Mouse (Mus musculus) kidney, adult 2 months (tissue): Measurements from ENCODE around the gene Cyp4f16. TPM values are rescaled to one million over a fixed set of nuclear protein-coding genes. Genes with fewer than 3 reads are reported as not detected.
A peak's percentile ranks its signal among the peaks of the same experiment; 100 is the strongest.
"Not testable (repeated sequence)": the region's sequence is repeated elsewhere in the genome, so short reads cannot be mapped to it uniquely, and the experiment has no call there.

Experiments
- DNase-seq: peaks from one replicate; pipeline ENCODE4 v3.0.0; 2021
- H3K27ac ChIP-seq: fragments of 200-500 bp; 2 replicates; pipeline ENCODE4 v1.5.1; 2012; ENCODE audit warnings: low read depth, low read length, control low read depth, inconsistent platforms; ENCODE audit not compliant: insufficient read depth
- H3K27me3 ChIP-seq: fragments of 200-500 bp; replicated peaks from 2 replicates; pipeline ENCODE4 v1.6.1; 2012; ENCODE audit warnings: mild to moderate bottlenecking, moderate library complexity, low read length, inconsistent platforms; ENCODE audit not compliant: control insufficient read depth, insufficient read depth
- H3K36me3 ChIP-seq: fragments of 200-500 bp; 2 replicates; pipeline ENCODE4 v1.6.1; 2012; ENCODE audit warnings: mild to moderate bottlenecking, moderate library complexity, low read length, inconsistent platforms; ENCODE audit not compliant: control insufficient read depth, insufficient read depth
- H3K4me1 ChIP-seq: fragments of 200-500 bp; 2 replicates; pipeline ENCODE4 v1.6.1; 2011; ENCODE audit warnings: low read length; ENCODE audit not compliant: control insufficient read depth, insufficient read depth
- H3K4me3 ChIP-seq: fragments of 200-500 bp; 2 replicates; pipeline ENCODE4 v1.5.1; 2011; ENCODE audit warnings: mild to moderate bottlenecking, low read depth, low read length, control low read depth; ENCODE audit not compliant: insufficient read depth
- CTCF ChIP-seq: fragments of 200-500 bp; conservative IDR thresholded peaks from 2 replicates; pipeline ENCODE4 v1.5.1; 2011; ENCODE audit warnings: low read depth, mild to moderate bottlenecking, control low read depth, low read length, moderate library complexity, mixed read lengths; ENCODE audit not compliant: insufficient read depth, insufficient read length
- POLR2A ChIP-seq: fragments of 200-500 bp; IDR thresholded peaks from one replicate; pipeline ENCODE4 v1.6.1; 2011; ENCODE audit warnings: low read depth, low read length, control low read depth
- whole genome bisulfite sequencing: fragments of 180-500 bp; shearing (Covaris S2); methylation state at CpG from one replicate; pipeline ENCODE4 v1.1.7; 2018; 5-methylcytosine and 5-hydroxymethylcytosine counted together
- polyA plus RNA-seq: library from polyadenylated mRNA; depleted of rRNA; stranded (reverse); fragments of >200 nt; gene quantifications from 2 replicates; pipeline ENCODE4 v1.2.3, GENCODE M21; 2012

Cyp4f16 gene
- polyA plus RNA-seq, 1 experiment, result 14.3 TPM

- 28% methylated on average over 9 of the region's 9 CpGs for WGBS
- Histone ChIP-seq H3K27me3 (no peaks in the 10 kb centered on the region), H3K27ac (peak overlapping the region; percentile 34), H3K4me1 (peaks cover 5% of the 10 kb centered on the region; the same call in 1 of the 2 replicates), H3K36me3 (no peaks in the 10 kb centered on the region; the same call in 1 of the 2 replicates), H3K4me3 (peak overlapping the region; percentile 68)
- TF ChIP-seq POLR2A (no peak), CTCF (no peak)
- DNase-seq, result no peak
Measured at GRCm38 (mm10) chr17:32506729-32507245, 29.6 kb upstream of the Cyp4f16 start.

GRCm38 (mm10) chr17:32516126-32516525 lies 20.2 kb upstream of the Cyp4f16 start:
- Histone ChIP-seq H3K4me1 (no peaks in the 10 kb centered on the region), H3K36me3 (no peaks in the 10 kb centered on the region; the same call in 1 of the 2 replicates), H3K27me3 (no peaks in the 10 kb centered on the region), H3K4me3 (no peak overlapping the region), H3K27ac (no peak overlapping the region)
- no peak for TF ChIP-seq CTCF
- TF ChIP-seq POLR2A, result no peak
- WGBS, result 73% methylated on average over 5 of the region's 5 CpGs
- DNase-seq, result no peak

GRCm38 (mm10) chr17:32521981-32522380 lies 14.4 kb upstream of the Cyp4f16 start:
- Histone ChIP-seq H3K36me3 (no peaks in the 10 kb centered on the region; the same call in 1 of the 2 replicates), H3K27ac (no peak overlapping the region), H3K27me3 (no peaks in the 10 kb centered on the region), H3K4me1 (no peaks in the 10 kb centered on the region), H3K4me3 (no peak overlapping the region)
- TF ChIP-seq CTCF (no peak), POLR2A (no peak)
- DNase-seq, result no peak
- 94% methylated on average over 5 of the region's 5 CpGs for WGBS

DNA sequence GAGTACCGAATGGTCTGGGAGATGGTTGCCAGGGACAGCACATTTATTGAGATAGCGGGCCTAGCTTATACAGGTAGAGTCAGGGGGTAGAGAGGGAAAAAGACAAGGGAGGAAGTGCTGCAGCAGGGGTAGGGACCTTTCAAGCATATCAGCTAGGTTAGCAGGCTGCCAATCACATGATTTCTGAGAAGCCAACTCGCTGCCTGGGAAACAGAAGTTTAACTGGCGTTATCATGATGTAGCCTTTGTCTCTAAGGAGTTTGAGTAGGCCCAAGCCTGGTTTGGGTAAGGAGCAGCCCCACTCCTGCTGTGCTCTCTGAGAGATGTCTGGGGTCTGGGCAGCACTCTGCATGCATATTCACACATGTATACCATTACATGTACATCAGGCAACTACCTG lies 14.0 kb upstream of the Cyp4f16 start:
- 87% methylated on average over 4 of the region's 4 CpGs for WGBS
- no peak overlapping the region for H3K4me3 ChIP-seq

DNA sequence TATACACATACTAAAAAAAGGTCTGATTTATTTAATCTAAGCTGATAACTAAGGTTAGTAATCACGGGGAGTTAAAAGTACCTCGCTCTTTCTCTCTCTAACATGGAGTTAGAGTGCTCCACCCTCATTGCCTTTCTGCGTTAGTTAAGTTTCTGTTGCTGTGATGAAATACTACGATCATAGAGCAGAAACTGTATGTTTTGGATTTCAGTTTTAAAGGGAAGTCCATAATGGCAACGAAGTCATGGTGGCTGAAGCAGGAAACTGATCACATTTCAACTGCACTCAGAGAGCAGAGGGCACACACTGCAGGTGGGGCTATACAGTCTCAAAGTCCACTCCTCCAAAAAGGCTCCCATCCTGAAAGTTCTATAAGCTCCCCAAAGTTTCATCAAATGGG lies 13.5 kb upstream of the Cyp4f16 start:
- 88% methylated on average over 5 of the region's 5 CpGs for WGBS
- TF ChIP-seq CTCF (no peak), POLR2A (no peak)

More for the DNA sequence above, 14.0 kb upstream of the Cyp4f16 start:
- H3K36me3 ChIP-seq, result no peaks in the 10 kb centered on the region; the same call in 1 of the 2 replicates
- no peak overlapping the region for H3K27ac ChIP-seq
- TF ChIP-seq CTCF (no peak), POLR2A (no peak)
- DNase-seq, result no peak
- H3K4me1 ChIP-seq, result no peaks in the 10 kb centered on the region
- H3K27me3 ChIP-seq, result no peaks in the 10 kb centered on the region

GRCm38 (mm10) chr17:32523895-32524294 lies 12.5 kb upstream of the Cyp4f16 start:
- Histone ChIP-seq H3K36me3 (no peaks in the 10 kb centered on the region; the same call in 1 of the 2 replicates), H3K4me1 (no peaks in the 10 kb centered on the region), H3K27me3 (no peaks in the 10 kb centered on the region), H3K4me3 (no peak overlapping the region), H3K27ac (no peak overlapping the region)
- no peak for TF ChIP-seq CTCF
- TF ChIP-seq POLR2A, result no peak
- WGBS, result 85% methylated on average over 11 of the region's 11 CpGs
- DNase-seq, result no peak

More for the DNA sequence above, 13.5 kb upstream of the Cyp4f16 start:
- H3K27me3 ChIP-seq, result no peaks in the 10 kb centered on the region
- no peak for DNase-seq
- no peaks in the 10 kb centered on the region; the same call in 1 of the 2 replicates for H3K36me3 ChIP-seq
- no peak overlapping the region for H3K4me3 ChIP-seq
- no peak overlapping the region for H3K27ac ChIP-seq
- no peaks in the 10 kb centered on the region for H3K4me1 ChIP-seq

GRCm38 (mm10) chr17:32526341-32526740 lies 10.0 kb upstream of the Cyp4f16 start:
- not testable (repeated sequence) for H3K27me3 ChIP-seq, H3K27ac ChIP-seq, H3K4me3 ChIP-seq, DNase-seq, H3K36me3 ChIP-seq, H3K4me1 ChIP-seq
- WGBS, result 97% methylated on average over 1 of the region's 1 CpGs

DNA sequence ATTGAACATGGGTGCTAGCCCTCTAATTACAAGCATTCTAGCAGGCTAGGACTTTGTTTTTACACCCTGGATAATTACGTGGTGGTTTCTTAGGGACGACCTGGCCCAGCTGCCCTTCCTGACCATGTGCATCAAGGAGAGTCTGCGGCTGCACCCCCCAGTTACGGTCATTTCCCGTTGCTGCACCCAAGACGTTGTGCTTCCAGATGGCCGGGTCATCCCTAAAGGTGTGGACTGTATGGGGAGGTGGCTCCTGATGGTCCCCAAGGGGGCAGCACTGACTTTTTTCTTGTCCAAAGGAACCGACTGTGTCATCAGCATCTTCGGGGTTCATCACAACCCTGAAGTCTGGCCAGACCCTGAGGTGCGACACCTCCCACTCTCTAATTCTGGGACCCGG lies 8.6 kb upstream of the Cyp4f16 start:
- Histone ChIP-seq H3K27ac (no peak overlapping the region), H3K36me3 (no peaks in the 10 kb centered on the region; the same call in 1 of the 2 replicates), H3K4me3 (no peak overlapping the region), H3K27me3 (no peaks in the 10 kb centered on the region), H3K4me1 (no peaks in the 10 kb centered on the region)
- DNase-seq, result no peak
- no peak for TF ChIP-seq POLR2A
- TF ChIP-seq CTCF, result no peak
- 80% methylated on average over 11 of the region's 11 CpGs for WGBS
